Mouse (Mus musculus): ENCODE results near the gene Ankrd24.
A peak's percentile ranks its signal among the peaks of the same experiment; 100 is the strongest.
"Not testable (repeated sequence)": the region's sequence is repeated elsewhere in the genome, so short reads cannot be mapped to it uniquely, and the experiment has no call there.

Ankrd24 gene

DNA sequence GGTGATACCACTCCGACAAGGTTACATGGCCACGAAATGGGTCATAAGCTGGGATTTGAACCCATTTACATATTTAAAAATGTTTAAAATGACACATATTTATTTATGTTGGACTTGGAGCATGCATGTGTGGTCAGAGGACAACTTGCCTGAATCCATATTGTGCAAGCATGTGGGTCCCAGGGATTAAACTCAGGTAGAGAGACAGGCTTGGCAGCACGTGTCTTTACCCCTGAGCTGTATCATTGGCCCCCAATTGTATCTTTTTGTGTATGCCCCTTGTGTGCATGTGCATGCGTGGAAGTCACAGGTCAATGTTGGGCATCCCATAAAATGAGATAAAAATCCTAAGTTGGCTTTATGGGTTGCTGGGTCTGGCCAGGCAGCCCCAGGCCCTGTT, 17.1 kb downstream of the Ankrd24 start:
- no peak for DNase-seq

- DNase-seq, result no peak
Observed at GRCm38 (mm10) chr10:81646015-81646555, 17.7 kb downstream of the Ankrd24 start.

DNA sequence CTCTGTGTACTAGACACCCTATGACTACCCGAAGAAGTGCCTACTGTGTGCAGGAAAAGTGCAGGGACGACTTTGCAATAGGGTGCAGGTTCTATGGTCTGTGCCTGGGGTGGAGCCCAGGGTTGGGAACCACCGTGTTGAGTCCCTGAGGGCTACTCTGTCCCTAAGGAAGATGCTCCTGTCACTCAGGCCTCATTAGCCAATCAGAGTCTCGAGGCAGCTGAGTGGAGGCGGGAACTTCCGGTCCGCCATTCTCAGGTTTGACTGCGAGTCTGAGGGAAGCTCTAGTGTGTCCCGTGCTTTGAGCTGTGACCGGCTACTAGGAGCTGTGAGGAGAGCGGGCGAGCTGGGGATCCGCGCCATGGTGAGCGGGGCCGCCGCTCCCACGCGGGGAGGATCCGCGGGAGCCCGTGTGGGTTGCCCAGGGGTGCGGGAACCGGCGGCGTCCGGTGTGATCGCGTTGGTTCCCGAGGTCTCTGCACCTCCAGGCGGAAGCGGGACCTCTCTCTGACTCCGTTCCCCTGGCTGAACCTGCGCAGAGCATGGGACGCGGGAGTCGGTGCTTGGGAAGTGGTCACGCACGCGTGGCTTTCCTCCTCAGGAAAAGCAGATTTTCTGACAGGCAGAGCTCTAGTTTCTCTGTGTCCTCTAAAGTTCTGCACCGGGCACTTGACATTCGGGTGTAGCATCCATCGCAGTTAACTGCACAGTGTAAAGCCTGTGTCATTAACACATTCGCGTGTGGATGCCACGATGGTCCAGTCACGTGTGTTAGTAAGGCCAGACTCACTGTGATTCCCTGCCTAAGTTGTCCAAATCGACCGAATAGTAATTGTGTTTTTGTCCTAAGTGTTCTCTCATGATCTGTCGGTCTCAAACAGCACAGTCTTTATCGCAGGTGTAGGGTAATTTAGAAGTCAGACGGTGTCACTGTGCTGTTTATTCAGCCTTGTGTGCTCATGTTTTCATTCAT, 20.7 kb downstream of the Ankrd24 start, which contains the start of gene Gm10778:
Gm10778 (plus strand) TSS at position 257 of the 973 bp plus-strand sequence.
- DNase-seq, result peak; percentile 57 to 76

DNA sequence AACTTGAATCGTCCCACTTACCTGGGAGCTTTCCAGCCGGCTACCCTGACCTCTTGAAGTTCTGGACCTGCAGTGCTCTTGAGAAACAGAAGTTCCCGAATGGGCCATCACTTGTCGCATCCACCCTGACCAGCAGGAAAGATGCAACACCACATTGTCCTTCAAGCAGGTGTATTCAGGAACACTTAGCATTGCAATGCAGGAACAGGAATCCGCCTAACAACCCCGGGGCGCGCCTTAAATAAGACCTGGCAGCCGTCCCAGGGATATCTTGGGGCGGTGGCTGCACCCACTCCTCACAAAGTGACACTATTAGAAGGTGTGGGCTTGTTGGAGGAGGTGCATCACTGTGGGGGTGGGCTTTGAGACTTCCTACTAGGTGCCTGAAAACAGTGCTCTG, 26.8 kb downstream of the Ankrd24 start:
- no peak for DNase-seq

DNA sequence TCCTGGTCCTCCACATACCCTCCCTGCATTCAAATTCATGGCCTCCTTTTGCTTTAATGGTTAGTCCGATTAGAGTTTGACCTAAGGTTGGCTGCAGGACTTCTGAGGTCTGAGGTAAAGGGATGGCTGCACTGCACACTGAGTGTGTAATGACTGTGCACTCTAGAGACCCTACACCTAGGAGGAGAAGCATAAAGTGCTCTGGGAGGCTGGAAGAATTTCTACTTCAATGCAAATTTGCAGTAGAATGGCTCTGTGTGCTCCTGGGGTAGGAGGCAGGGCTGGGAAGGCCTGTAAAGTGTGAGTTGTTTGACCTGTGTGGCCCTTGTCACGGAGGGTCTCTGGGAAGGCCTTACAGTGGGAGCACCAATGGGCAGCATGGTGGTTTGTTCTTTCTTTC, 27.8 kb downstream of the Ankrd24 start:
- DNase-seq, result no peak

GRCm38 (mm10) chr10:81687114-81687513, 58.8 kb downstream of the Ankrd24 start:
- DNase-seq, result not testable (repeated sequence)

All from thymus, adult 18-20 months (tissue).